Mouse (Mus musculus): Measurements from ENCODE around the gene Npcd. TPM values are rescaled to one million over a fixed set of nuclear protein-coding genes. Genes with fewer than 3 reads are reported as not detected.
A peak's percentile ranks its signal among the peaks of the same experiment; 100 is the strongest.
"Not testable (repeated sequence)": the region's sequence is repeated elsewhere in the genome, so short reads cannot be mapped to it uniquely, and the experiment has no call there.

Npcd gene
- total and polyA plus RNA-seq, 2 experiments, result not detected

DNA sequence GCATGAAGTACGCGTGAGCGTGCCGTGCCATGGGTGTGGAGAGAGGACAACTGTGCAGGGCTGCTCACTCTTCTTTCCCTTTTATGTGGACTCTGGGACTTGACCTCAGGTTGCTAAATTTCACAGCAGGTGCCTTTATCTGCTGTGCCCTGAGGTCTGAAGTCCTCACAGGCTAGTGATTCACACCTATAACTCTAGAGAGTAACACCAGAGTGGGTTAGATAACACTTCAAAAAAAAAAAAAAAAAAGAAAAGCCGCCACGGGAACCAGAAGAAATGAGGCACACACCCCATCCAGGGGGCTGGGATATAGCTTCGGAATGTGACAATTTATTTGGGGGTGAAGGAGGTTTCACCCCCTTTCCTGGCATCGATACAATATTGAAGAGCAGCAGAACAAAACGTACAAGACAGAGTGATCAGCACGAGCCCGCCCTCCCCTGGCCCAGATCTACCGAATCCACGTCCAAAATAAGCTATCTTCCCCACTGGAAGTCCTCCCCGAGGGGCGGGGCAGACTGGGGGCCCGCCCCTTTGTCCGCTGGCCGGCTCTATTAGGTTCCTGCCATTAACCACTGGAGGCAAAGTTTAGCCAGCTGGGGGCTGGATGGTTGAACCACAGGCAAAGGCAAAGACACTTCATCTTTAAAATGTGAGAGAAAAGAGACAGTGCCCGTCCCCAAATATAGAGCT, 10.3 kb downstream of the Npcd start:
- peak; percentile 34 for DNase-seq (ENCODE audit: extremely low read depth, low read depth, low spot score)

DNA sequence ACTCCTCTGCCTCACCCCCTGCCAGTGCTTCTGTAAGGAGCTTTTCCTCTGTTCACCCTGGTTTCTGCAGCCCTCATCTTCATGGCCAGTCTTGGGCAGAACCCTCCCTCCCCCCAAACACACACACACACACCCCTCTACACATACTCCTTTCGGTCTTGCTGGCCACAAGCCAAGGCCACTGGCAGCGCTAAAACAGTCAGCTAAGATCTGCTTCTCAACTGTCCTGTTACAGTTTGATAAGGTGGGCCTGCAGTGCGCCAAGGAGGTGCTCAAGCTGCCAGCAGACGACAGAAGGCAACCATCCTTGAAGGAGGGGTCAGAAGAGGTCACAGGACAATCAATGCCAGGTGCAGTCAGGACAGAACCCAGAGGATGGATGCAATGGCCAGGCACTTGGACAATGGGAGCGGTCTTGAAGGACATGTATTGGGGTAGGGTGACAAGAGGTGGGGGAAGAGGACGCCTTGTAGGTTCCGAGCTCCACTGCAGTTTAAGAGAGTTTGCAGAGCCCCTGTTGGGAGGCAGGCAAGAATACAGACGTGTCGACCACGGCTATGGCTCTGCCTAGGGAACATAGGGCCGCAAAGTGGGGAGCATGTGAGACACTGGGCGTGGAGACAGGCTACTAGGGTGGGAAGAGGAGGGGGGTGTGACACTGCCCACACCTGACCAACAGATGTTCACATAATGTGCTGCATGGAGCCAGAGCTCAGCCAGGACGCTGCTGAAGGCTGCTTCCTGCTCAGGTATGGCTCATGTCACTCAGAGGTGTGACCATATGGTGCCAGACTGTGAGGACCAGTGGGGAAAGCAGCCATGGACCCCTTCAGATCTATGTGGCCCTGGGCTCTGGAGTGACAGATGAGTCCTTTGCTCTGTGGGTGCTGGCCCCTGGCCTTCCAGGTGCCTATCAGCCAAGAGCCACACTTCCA, 11.5 kb downstream of the Npcd start:
- WGBS, result 79% methylated on average over 13 of the region's 13 CpGs
- TF ChIP-seq POLR2A (IDR thresholded peaks at IDR 0.05; ENCODE audit: extremely low read depth, insufficient read depth, low read length) (no peak), CTCF (IDR thresholded peaks at IDR 0.05; ENCODE audit: low read depth, low read length) (no peak)

More for the DNA sequence above, 10.3 kb downstream of the Npcd start:
- no peaks in the 10 kb centered on the region for H3K36me3 ChIP-seq (ENCODE audit: control insufficient read depth, insufficient read depth, low read length)
- H3K27ac ChIP-seq (replicated peaks; ENCODE audit: insufficient read depth, low read depth, low read length), result no peak overlapping the region
- H3K27me3 ChIP-seq (ENCODE audit: control insufficient read depth, insufficient read depth, low read length), result no peaks in the 10 kb centered on the region
- H3K4me3 ChIP-seq (ENCODE audit: insufficient read depth, low read depth, low read length), result no peak overlapping the region
- H3K79me2 ChIP-seq (ENCODE audit: control insufficient read depth, insufficient read depth, low read length), result no peaks in the 10 kb centered on the region
- no peak for TF ChIP-seq POLR2A (IDR thresholded peaks at IDR 0.05; ENCODE audit: extremely low read depth, insufficient read depth, low read length)
- no peak for TF ChIP-seq CTCF (IDR thresholded peaks at IDR 0.05; ENCODE audit: low read depth, low read length)
- H3K4me1 ChIP-seq (ENCODE audit: control insufficient read depth, insufficient read depth, low read length), result no peaks in the 10 kb centered on the region
- WGBS, result 63% methylated on average over 19 of the region's 19 CpGs
- H3K9ac ChIP-seq (ENCODE audit: low read depth, low read length), result no peak overlapping the region

DNA sequence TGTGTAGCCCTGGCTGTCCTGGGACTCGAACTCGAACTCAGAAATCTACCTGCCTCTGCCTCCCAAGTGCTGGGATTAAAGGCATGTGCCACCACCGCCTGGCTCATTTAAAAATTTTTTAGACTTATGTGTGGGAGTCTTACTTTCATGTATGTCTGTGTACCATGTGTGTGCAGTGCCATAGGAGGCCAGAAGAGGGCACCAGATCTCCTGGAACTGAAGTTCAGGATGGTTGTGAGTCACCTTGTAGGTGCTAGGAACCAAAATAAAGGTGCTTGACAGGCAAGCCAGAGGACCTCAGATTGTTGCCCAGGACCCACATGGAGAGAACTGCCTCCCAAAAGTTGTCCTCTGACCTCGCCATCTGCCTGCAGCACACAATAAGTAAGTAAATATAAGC, 15.7 kb downstream of the Npcd start:
- Histone ChIP-seq H3K9ac (ENCODE audit: low read depth, low read length) (no peak overlapping the region), H3K27me3 (ENCODE audit: control insufficient read depth, insufficient read depth, low read length) (no peaks in the 10 kb centered on the region), H3K4me3 (ENCODE audit: insufficient read depth, low read depth, low read length) (no peak overlapping the region), H3K4me1 (ENCODE audit: control insufficient read depth, insufficient read depth, low read length) (no peaks in the 10 kb centered on the region), H3K79me2 (ENCODE audit: control insufficient read depth, insufficient read depth, low read length) (no peaks in the 10 kb centered on the region), H3K27ac (replicated peaks; ENCODE audit: insufficient read depth, low read depth, low read length) (no peak overlapping the region), H3K36me3 (ENCODE audit: control insufficient read depth, insufficient read depth, low read length) (no peaks in the 10 kb centered on the region)
- DNase-seq (ENCODE audit: extremely low read depth, low read depth, low spot score), result no peak
- 87% methylated on average over 4 of the region's 4 CpGs for WGBS
- TF ChIP-seq POLR2A (IDR thresholded peaks at IDR 0.05; ENCODE audit: extremely low read depth, insufficient read depth, low read length) (no peak), CTCF (IDR thresholded peaks at IDR 0.05; ENCODE audit: low read depth, low read length) (no peak)

More for the DNA sequence above, 11.5 kb downstream of the Npcd start:
- Histone ChIP-seq H3K4me1 (ENCODE audit: control insufficient read depth, insufficient read depth, low read length) (no peaks in the 10 kb centered on the region), H3K36me3 (ENCODE audit: control insufficient read depth, insufficient read depth, low read length) (no peaks in the 10 kb centered on the region), H3K79me2 (ENCODE audit: control insufficient read depth, insufficient read depth, low read length) (no peaks in the 10 kb centered on the region), H3K27ac (replicated peaks; ENCODE audit: insufficient read depth, low read depth, low read length) (no peak overlapping the region), H3K27me3 (ENCODE audit: control insufficient read depth, insufficient read depth, low read length) (no peaks in the 10 kb centered on the region), H3K4me3 (ENCODE audit: insufficient read depth, low read depth, low read length) (no peak overlapping the region), H3K9ac (ENCODE audit: low read depth, low read length) (no peak overlapping the region)
- DNase-seq (ENCODE audit: extremely low read depth, low read depth, low spot score), result no peak

- no peak overlapping the region for H3K27ac ChIP-seq (replicated peaks; ENCODE audit: insufficient read depth, low read depth, low read length)
- TF ChIP-seq CTCF (IDR thresholded peaks at IDR 0.05; ENCODE audit: low read depth, low read length) (no peak), POLR2A (IDR thresholded peaks at IDR 0.05; ENCODE audit: extremely low read depth, insufficient read depth, low read length) (no peak)
These were observed 20.3 kb downstream of the Npcd start for GRCm38 (mm10) chr15:79813666-79814258.

GRCm38 (mm10) chr15:79812840-79813239, 21.2 kb downstream of the Npcd start:
- not testable (repeated sequence) for H3K27me3 ChIP-seq (ENCODE audit: control insufficient read depth, insufficient read depth, low read length); H3K4me3 ChIP-seq (ENCODE audit: insufficient read depth, low read depth, low read length); H3K27ac ChIP-seq (replicated peaks; ENCODE audit: insufficient read depth, low read depth, low read length); DNase-seq (ENCODE audit: extremely low read depth, low read depth, low spot score); H3K4me1 ChIP-seq (ENCODE audit: control insufficient read depth, insufficient read depth, low read length); H3K36me3 ChIP-seq (ENCODE audit: control insufficient read depth, insufficient read depth, low read length); H3K9ac ChIP-seq (ENCODE audit: low read depth, low read length); H3K79me2 ChIP-seq (ENCODE audit: control insufficient read depth, insufficient read depth, low read length)
- WGBS, result 59% methylated on average over 2 of the region's 2 CpGs

More at GRCm38 (mm10) chr15:79813666-79814258, 20.3 kb downstream of the Npcd start:
- no peaks in the 10 kb centered on the region for H3K27me3 ChIP-seq (ENCODE audit: control insufficient read depth, insufficient read depth, low read length)
- no peak overlapping the region for H3K4me3 ChIP-seq (ENCODE audit: insufficient read depth, low read depth, low read length)
- 58% methylated on average over 8 of the region's 8 CpGs for WGBS
- DNase-seq (ENCODE audit: extremely low read depth, low read depth, low spot score), result no peak
- H3K36me3 ChIP-seq (ENCODE audit: control insufficient read depth, insufficient read depth, low read length), result no peaks in the 10 kb centered on the region
- no peaks in the 10 kb centered on the region for H3K79me2 ChIP-seq (ENCODE audit: control insufficient read depth, insufficient read depth, low read length)
- H3K9ac ChIP-seq (ENCODE audit: low read depth, low read length), result no peak overlapping the region
- no peaks in the 10 kb centered on the region for H3K4me1 ChIP-seq (ENCODE audit: control insufficient read depth, insufficient read depth, low read length)
